Mouse (Mus musculus) CH12.LX (cell line): ENCODE data around the gene Pfas. TPM values are rescaled to one million over a fixed set of nuclear protein-coding genes. Genes with fewer than 3 reads are reported as not detected.

Experiments used
- DNase-seq: peaks from one replicate; pipeline ENCODE4 v3.0.0-alpha.2; 2013; ENCODE audit errors: extremely low read depth
- H3K27ac ChIP-seq: 2 replicates; pipeline ENCODE4 v1.5.1; 2012; ENCODE audit warnings: low read depth, mild to moderate bottlenecking, control low read depth, moderate library complexity; ENCODE audit not compliant: insufficient read depth
- H3K27me3 ChIP-seq: replicated peaks from 2 replicates; pipeline ENCODE3; 2012; ENCODE audit warnings: inconsistent platforms
- H3K36me3 ChIP-seq, 2 experiments: replicated peaks in 1 of 2; 2 replicates each; pipeline versions ENCODE3 to v1.6.1; 2012; ENCODE audit warnings: inconsistent platforms in 1 of 2, low read length in 1 of 2, mild to moderate bottlenecking in 1 of 2, mixed read lengths in 1 of 2, moderate library complexity in 1 of 2; ENCODE audit not compliant: control insufficient read depth in 1 of 2, insufficient read depth in 1 of 2
- H3K4me1 ChIP-seq, 2 experiments: 2 replicates each; pipeline ENCODE4 v1.6.1; 2012; ENCODE audit warnings: inconsistent platforms in 1 of 2, moderate library complexity in 1 of 2; ENCODE audit not compliant: insufficient read depth in 2 of 2, control insufficient read depth in 1 of 2
- H3K4me2 ChIP-seq: 2 replicates; pipeline ENCODE4 v1.6.1; 2012; ENCODE audit warnings: low read depth, mild to moderate bottlenecking, control low read depth; ENCODE audit not compliant: poor library complexity, insufficient read depth, severe bottlenecking
- H3K4me3 ChIP-seq, 3 experiments: fragments of 150-350 bp in 1 of 3; sonication (generic) in 1 of 3; replicated peaks in 1 of 3; 2 replicates each; pipeline versions ENCODE3 to v1.5.1; 2011 to 2012; ENCODE audit warnings: low read depth in 2 of 3, low read length in 2 of 3, mild to moderate bottlenecking in 2 of 3, moderate library complexity in 2 of 3, control low read depth in 1 of 3, improper control_type of control experiment in 1 of 3, inconsistent platforms in 1 of 3, mixed read lengths in 1 of 3; ENCODE audit not compliant: poor library complexity in 1 of 3
- H3K79me2 ChIP-seq: replicated peaks from 2 replicates; pipeline ENCODE4 v1.6.1; 2012; ENCODE audit warnings: mild to moderate bottlenecking, moderate library complexity; ENCODE audit not compliant: control insufficient read depth, poor library complexity, insufficient read depth, severe bottlenecking; ENCODE audit errors: extremely low read depth
- H3K9ac ChIP-seq: 2 replicates; pipeline ENCODE4 v1.6.1; 2012; ENCODE audit warnings: low read depth, mild to moderate bottlenecking, control low read depth, moderate library complexity; ENCODE audit not compliant: insufficient read depth
- H3K9me3 ChIP-seq: replicated peaks from 2 replicates; pipeline ENCODE3; 2012; ENCODE audit warnings: low read length, inconsistent platforms, mixed read lengths
- BHLHE40 ChIP-seq: IDR thresholded peaks from 2 replicates; pipeline ENCODE4 v1.6.1; 2011; ENCODE audit warnings: mild to moderate bottlenecking, low read depth, low read length, improper control_type of control experiment
- CHD1 ChIP-seq: IDR thresholded peaks from 2 replicates; pipeline ENCODE4 v1.6.1; 2012; ENCODE audit warnings: low read depth, low read length, improper control_type of control experiment, inconsistent platforms
- CHD2 ChIP-seq: IDR thresholded peaks from 2 replicates; pipeline ENCODE4 v1.6.1; 2011; ENCODE audit warnings: low read length, improper control_type of control experiment
- CTCF ChIP-seq, 2 experiments: IDR thresholded peaks in 1 of 2; conservative IDR thresholded peaks in 1 of 2; 2 replicates each; pipeline ENCODE4 v1.5.1; 2011 to 2012; ENCODE audit warnings: low read depth in 2 of 2, low read length in 2 of 2, improper control_type of control experiment in 1 of 2, inconsistent platforms in 1 of 2, mild to moderate bottlenecking in 1 of 2, moderate library complexity in 1 of 2
- E2F4 ChIP-seq: IDR thresholded peaks from 2 replicates; pipeline ENCODE4 v1.6.1; 2011; ENCODE audit warnings: low read depth, low read length, improper control_type of control experiment; ENCODE audit not compliant: insufficient replicate concordance
- ELF1 ChIP-seq: IDR thresholded peaks from 2 replicates; pipeline ENCODE4 v1.6.1; 2014; ENCODE audit warnings: low read depth, mild to moderate bottlenecking, inconsistent platforms, low read length, improper control_type of control experiment
- EP300 ChIP-seq: IDR thresholded peaks from 2 replicates; pipeline ENCODE4 v1.6.1; 2011; ENCODE audit warnings: low read length, improper control_type of control experiment
- ETS1 ChIP-seq: conservative IDR thresholded peaks from 2 replicates; pipeline ENCODE4 v1.6.1; 2012; ENCODE audit warnings: low read depth, mild to moderate bottlenecking, inconsistent platforms, low read length, improper control_type of control experiment, moderate library complexity
- GABPA ChIP-seq: IDR thresholded peaks from 2 replicates; pipeline ENCODE4 v1.6.1; 2012; ENCODE audit warnings: low read depth, low read length, improper control_type of control experiment, inconsistent platforms; ENCODE audit not compliant: insufficient replicate concordance
- HCFC1 ChIP-seq: IDR thresholded peaks from 2 replicates; pipeline ENCODE4 v1.6.1; 2012; ENCODE audit warnings: low read depth, mild to moderate bottlenecking, inconsistent platforms, low read length, improper control_type of control experiment
- IRF4 ChIP-seq: IDR thresholded peaks from 2 replicates; pipeline ENCODE4 v1.6.1; 2014; ENCODE audit warnings: low read depth, mild to moderate bottlenecking, inconsistent platforms, low read length, improper control_type of control experiment
- JUN ChIP-seq: IDR thresholded peaks from 2 replicates; pipeline ENCODE4 v1.6.1; 2011; ENCODE audit warnings: low read depth, mild to moderate bottlenecking, low read length, improper control_type of control experiment, moderate library complexity; ENCODE audit not compliant: insufficient read depth
- JUND ChIP-seq: conservative IDR thresholded peaks from 2 replicates; pipeline ENCODE4 v1.6.1; 2011; ENCODE audit warnings: low read depth, low read length, improper control_type of control experiment
- KAT2A ChIP-seq: IDR thresholded peaks from 2 replicates; pipeline ENCODE4 v1.6.1; 2012; ENCODE audit warnings: low read length, improper control_type of control experiment, inconsistent platforms; ENCODE audit not compliant: insufficient replicate concordance
- MAFK ChIP-seq: IDR thresholded peaks from 2 replicates; pipeline ENCODE4 v1.6.1; 2011; ENCODE audit warnings: low read length, improper control_type of control experiment; ENCODE audit not compliant: insufficient replicate concordance
- MAX ChIP-seq: IDR thresholded peaks from 2 replicates; pipeline ENCODE4 v1.6.1; 2011; ENCODE audit warnings: low read length, improper control_type of control experiment
- MAZ ChIP-seq: IDR thresholded peaks from 2 replicates; pipeline ENCODE4 v1.6.1; 2012; ENCODE audit warnings: low read depth, mild to moderate bottlenecking, inconsistent platforms, low read length, improper control_type of control experiment, moderate library complexity
- MEF2A ChIP-seq: IDR thresholded peaks from 2 replicates; pipeline ENCODE4 v1.6.1; 2014; ENCODE audit warnings: low read depth, mild to moderate bottlenecking, inconsistent platforms, low read length, improper control_type of control experiment, borderline replicate concordance
- MXI1 ChIP-seq: IDR thresholded peaks from 2 replicates; pipeline ENCODE4 v1.6.1; 2011; ENCODE audit warnings: mild to moderate bottlenecking, low read depth, low read length, improper control_type of control experiment
- MYC ChIP-seq: IDR thresholded peaks from 2 replicates; pipeline ENCODE4 v1.6.1; 2011; ENCODE audit warnings: low read depth, mild to moderate bottlenecking, improper control_type of control experiment, low read length
- NELFE ChIP-seq: IDR thresholded peaks from 2 replicates; pipeline ENCODE4 v1.6.1; 2011; ENCODE audit warnings: low read depth, low read length, improper control_type of control experiment
- NRF1 ChIP-seq: IDR thresholded peaks from 2 replicates; pipeline ENCODE4 v1.6.1; 2014; ENCODE audit warnings: low read depth, mild to moderate bottlenecking, inconsistent platforms, low read length, improper control_type of control experiment, moderate library complexity
- PAX5 ChIP-seq: IDR thresholded peaks from 2 replicates; pipeline ENCODE4 v1.6.1; 2012; ENCODE audit warnings: low read length, inconsistent platforms, mixed read lengths
- POLR2A ChIP-seq: IDR thresholded peaks from 2 replicates; pipeline ENCODE4 v1.6.1; 2011; ENCODE audit warnings: low read depth, mild to moderate bottlenecking, improper control_type of control experiment, low read length
- POLR2AphosphoS2 ChIP-seq: IDR thresholded peaks from 2 replicates; pipeline ENCODE4 v1.6.1; 2011; ENCODE audit warnings: low read depth, low read length, improper control_type of control experiment
- RAD21 ChIP-seq: IDR thresholded peaks from 2 replicates; pipeline ENCODE4 v1.6.1; 2011; ENCODE audit warnings: low read depth, mild to moderate bottlenecking, low read length, improper control_type of control experiment, moderate library complexity
- RCOR1 ChIP-seq: conservative IDR thresholded peaks from 2 replicates; pipeline ENCODE4 v1.6.1; 2012; ENCODE audit warnings: low read depth, mild to moderate bottlenecking, inconsistent platforms, low read length, improper control_type of control experiment
- SIN3A ChIP-seq: IDR thresholded peaks from 2 replicates; pipeline ENCODE4 v1.6.1; 2012; ENCODE audit warnings: low read length, improper control_type of control experiment, inconsistent platforms
- SMC3 ChIP-seq: IDR thresholded peaks from 2 replicates; pipeline ENCODE4 v1.6.1; 2011; ENCODE audit warnings: low read depth, low read length, improper control_type of control experiment
- TBP ChIP-seq: conservative IDR thresholded peaks from 2 replicates; pipeline ENCODE4 v1.6.1; 2011; ENCODE audit warnings: low read depth, low read length, improper control_type of control experiment
- TCF12 ChIP-seq: IDR thresholded peaks from 2 replicates; pipeline ENCODE4 v1.6.1; 2014; ENCODE audit warnings: low read depth, mild to moderate bottlenecking, inconsistent platforms, low read length, improper control_type of control experiment
- UBTF ChIP-seq: IDR thresholded peaks from 2 replicates; pipeline ENCODE4 v1.6.1; 2012; ENCODE audit warnings: low read depth, mild to moderate bottlenecking, inconsistent platforms, low read length, improper control_type of control experiment, moderate library complexity
- USF1 ChIP-seq: IDR thresholded peaks from 2 replicates; pipeline ENCODE4 v1.6.1; 2014; ENCODE audit warnings: low read depth, mild to moderate bottlenecking, inconsistent platforms, low read length, improper control_type of control experiment
- USF2 ChIP-seq: conservative IDR thresholded peaks from 2 replicates; pipeline ENCODE4 v1.6.1; 2011; ENCODE audit warnings: low read depth, low read length, improper control_type of control experiment
- ZC3H11A ChIP-seq: IDR thresholded peaks from 2 replicates; pipeline ENCODE4 v1.6.1; 2012; ENCODE audit warnings: low read depth, mild to moderate bottlenecking, inconsistent platforms, low read length, improper control_type of control experiment
- ZKSCAN1 ChIP-seq: IDR thresholded peaks from 2 replicates; pipeline ENCODE4 v1.6.1; 2012; ENCODE audit warnings: low read depth, inconsistent platforms, low read length, improper control_type of control experiment, borderline replicate concordance
- ZMIZ1 ChIP-seq: IDR thresholded peaks from 2 replicates; pipeline ENCODE4 v1.6.1; 2012; ENCODE audit warnings: low read depth, mild to moderate bottlenecking, inconsistent platforms, low read length, improper control_type of control experiment
- ZNF384 ChIP-seq: IDR thresholded peaks from 2 replicates; pipeline ENCODE4 v1.6.1; 2012; ENCODE audit warnings: low read depth, low read length, improper control_type of control experiment, inconsistent platforms
- dilution Hi-C: fragments of 300-500 bp; cut with MboI; formaldehyde crosslinking; loops from 2 replicates; pipeline ENCODE4 v1.14.3; 2020; ENCODE audit warnings: low sequenced_read_pairs; ENCODE audit not compliant: extremely low pct_unique_long_range_greater_than_20kb, extremely low pct_ligation_motif_present
- in situ Hi-C: fragments of 300-500 bp; cut with MboI; formaldehyde crosslinking; loops from 3 replicates; pipeline ENCODE4 v1.14.3; 2019; ENCODE audit warnings: low sequenced_read_pairs, low pct_ligation_motif_present, low pct_unique_long_range_greater_than_20kb, mixed read lengths
- polyA plus RNA-seq: library from polyadenylated mRNA; unstranded; fragments of >175 nt; gene quantifications from 2 replicates; pipeline ENCODE4 v1.2.1, GENCODE M21; 2012; ENCODE audit warnings: low read depth; ENCODE audit not compliant: insufficient read length
- total RNA-seq, 2 experiments: library from RNA; depleted of rRNA; stranded (reverse); fragments of 300-350 nt in 1 of 2; fragments of >200 nt in 1 of 2; gene quantifications; 2 replicates each; pipeline ENCODE4 v1.2.3; 2012 to 2014

Gene Pfas
- total and polyA plus RNA-seq, 3 experiments: 61.9 to 110 (median 72.9) TPM

- H3K79me2 ChIP-seq: no peaks in the 10 kb centered on the region
- H3K4me3 ChIP-seq: peak overlapping the region; percentile 56 to 75 (median 63)
- DNase-seq: peak; percentile 95
- dilution Hi-C loops (no loop called here), in situ Hi-C loops (no loop called here)
- no peak overlapping the region for H3K27ac ChIP-seq
- TF ChIP-seq ZNF384: no peak
- TF ChIP-seq TCF12: peak; percentile 82
- peak; percentile 70 for TF ChIP-seq USF2
- TF ChIP-seq E2F4: no peak
- no peak for TF ChIP-seq SMC3
- TF ChIP-seq NELFE: peak; percentile 87
- TF ChIP-seq ZMIZ1: peak; percentile 96
- peak; percentile 78; the same call in 1 of the 2 replicates for TF ChIP-seq MXI1
- TF ChIP-seq TBP: peak; percentile 89
- no peak; the same call in 1 of the 2 replicates for TF ChIP-seq MYC
- peak; percentile 74 for TF ChIP-seq USF1
- TF ChIP-seq CHD1: peak; percentile 84; the same call in 1 of the 2 replicates
- TF ChIP-seq ZC3H11A: no peak
- no peak for TF ChIP-seq JUND
- TF ChIP-seq GABPA: no peak
- no peak for TF ChIP-seq PAX5
- no peak for TF ChIP-seq UBTF
- TF ChIP-seq EP300: 0 out of 2 replicates have a peak, but pooled peaks have one; percentile 27
- TF ChIP-seq CTCF (conservative IDR thresholded peaks at IDR 0.05 in 1 of 2, IDR thresholded peaks at IDR 0.05 in 1 of 2; ENCODE audit: low read depth in 2 of 2, low read length in 2 of 2): no peak
- TF ChIP-seq POLR2A: peak; percentile 93
- TF ChIP-seq MAFK: peak; percentile 61; the same call in 1 of the 2 replicates
- peak; percentile 57 for TF ChIP-seq MEF2A
- peak; percentile 77 for TF ChIP-seq CHD2
- 0 out of 2 replicates have a peak, but pooled peaks have one; percentile 47 for TF ChIP-seq KAT2A
- TF ChIP-seq IRF4: no peak; the same call in 1 of the 2 replicates
- peak; percentile 34; the same call in 1 of the 2 replicates for TF ChIP-seq NRF1
- 0 out of 2 replicates have a peak, but pooled peaks have one; percentile 56 for TF ChIP-seq MAZ
- peak; percentile 56 for TF ChIP-seq HCFC1
- TF ChIP-seq ZKSCAN1: no peak
- peak; percentile 90 for TF ChIP-seq SIN3A
- TF ChIP-seq RAD21: no peak
- peak; percentile 98 for TF ChIP-seq ELF1
- peak; percentile 86; the same call in 1 of the 2 replicates for TF ChIP-seq POLR2AphosphoS2
- peak; percentile 86 for TF ChIP-seq BHLHE40
- TF ChIP-seq MAX: peak; percentile 49
- TF ChIP-seq RCOR1: 0 out of 2 replicates have a peak, but pooled peaks have one; percentile 46
- no peak for TF ChIP-seq JUN
- TF ChIP-seq ETS1: no peak; the same call in 1 of the 2 replicates
- no peaks in the 10 kb centered on the region for H3K27me3 ChIP-seq
- peak overlapping the region; percentile 77 for H3K4me2 ChIP-seq
- peak overlapping the region; percentile 93 for H3K9ac ChIP-seq
- no peaks in the 10 kb centered on the region for H3K9me3 ChIP-seq
- peaks cover 0 to 24% of the 10 kb centered on the region in 2 experiments for H3K36me3 ChIP-seq
- H3K4me1 ChIP-seq: peaks cover 0 to 22% of the 10 kb centered on the region in 2 experiments; a peak in 2 of 4 replicates
Measured at GRCm38 (mm10) chr11:68939451-68940304, 68.6 kb downstream of the Pfas start.
